27 mouse cellular contexts compared by ENCODE assay signal in the genomic region with DNA sequence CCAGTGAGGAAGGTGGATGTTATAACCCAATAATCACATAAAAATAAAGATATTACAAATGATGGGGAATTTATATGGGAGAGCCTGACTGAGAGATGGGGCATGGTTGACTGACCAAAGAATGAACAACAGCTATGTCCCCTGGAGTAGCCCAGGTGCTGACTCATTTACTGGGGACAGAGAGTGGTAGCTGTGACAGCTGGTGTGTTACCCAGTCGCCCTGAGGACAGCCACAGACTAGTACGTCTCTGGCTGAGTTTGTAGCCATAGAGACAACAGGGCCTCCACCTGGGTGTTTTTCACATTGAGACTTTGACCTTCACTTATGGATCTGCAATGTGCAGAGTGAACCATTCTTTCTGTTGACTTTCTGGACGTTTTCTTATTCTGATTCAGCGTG.
DNase-seq lines count a peak whose midpoint lies in the region; ATAC-seq lines count a peak whose summit lies in the region.
"Had no signal": no experiment of that assay in that cellular context is flagged by ENCODE, and none has a peak within 500 bp of the region (broad histone marks: within the 10 kb centered on the region; RNA-seq: fewer than 3 reads in every experiment).

No protein-coding gene starts in this region.

- no peak for ATAC-seq in heart, embryonic 12.5 days (ENCODE audit: insufficient number of reproducible peaks, low FRiP score)
- no peak for ATAC-seq in kidney, embryonic 15.5 days (replicated peaks; ENCODE audit: low FRiP score)
- ATAC-seq in liver, embryonic 13.5 days (ENCODE audit: low read depth), result peak; percentile 55
- peak; percentile 60; the same call in 1 of the 2 replicates for ATAC-seq in stomach, embryonic 15.5 days (ENCODE audit: insufficient read depth, low FRiP score, low read depth)
- ATAC-seq in forebrain, embryonic 12.5 days (ENCODE audit: low FRiP score), result no peak
- ATAC-seq: forebrain, embryonic 15.5 days; midbrain, embryonic 15.5 days had no signal

- H3K4me3 ChIP-seq in heart, embryonic 12.5 days, result no peak overlapping the region
- H3K4me3 ChIP-seq in kidney, embryonic 15.5 days (replicated peaks), result no peak overlapping the region
- H3K4me3 ChIP-seq in liver, embryonic 13.5 days (replicated peaks), result no peak overlapping the region
- no peak overlapping the region for H3K4me3 ChIP-seq in stomach, embryonic 15.5 days (replicated peaks)
- H3K4me3 ChIP-seq in forebrain, embryonic 12.5 days (replicated peaks), result no peak overlapping the region
- H3K4me3 ChIP-seq: embryonic facial prominence, embryonic 12.5 days; forebrain, embryonic 15.5 days; limb, embryonic 10.5 days; megakaryocyte, embryonic 14.5 days; midbrain, embryonic 15.5 days; neural tube, embryonic 15.5 days had no signal

- no peak overlapping the region for H3K4me2 ChIP-seq in heart, embryonic 12.5 days
- H3K4me2 ChIP-seq in kidney, embryonic 15.5 days, result no peak overlapping the region
- no peak overlapping the region for H3K4me2 ChIP-seq in liver, embryonic 13.5 days
- H3K4me2 ChIP-seq in stomach, embryonic 15.5 days, result no peak overlapping the region
- H3K4me2 ChIP-seq in forebrain, embryonic 12.5 days, result no peak overlapping the region
- H3K4me2 ChIP-seq: embryonic facial prominence, embryonic 12.5 days; forebrain, embryonic 15.5 days; heart, embryonic 11.5 days; hindbrain, embryonic 14.5 days; midbrain, embryonic 15.5 days; neural tube, embryonic 15.5 days had no signal

- H3K9me3 ChIP-seq in heart, embryonic 12.5 days (replicated peaks), result no peaks in the 10 kb centered on the region
- 0 out of 2 replicates have a peak, but pooled peaks cover under 1% of the 10 kb centered on the region for H3K9me3 ChIP-seq in kidney, embryonic 15.5 days (replicated peaks)
- H3K9me3 ChIP-seq in liver, embryonic 13.5 days (replicated peaks), result no peaks in the 10 kb centered on the region
- H3K9me3 ChIP-seq in stomach, embryonic 15.5 days, result no peaks in the 10 kb centered on the region
- H3K9me3 ChIP-seq in forebrain, embryonic 12.5 days, result no peaks in the 10 kb centered on the region
- H3K9me3 ChIP-seq: embryonic facial prominence, embryonic 12.5 days; forebrain, embryonic 15.5 days; G1E; limb, embryonic 10.5 days; midbrain, embryonic 15.5 days; neural tube, embryonic 15.5 days had no signal

- peaks cover 57% of the 10 kb centered on the region for H3K4me1 ChIP-seq in heart, embryonic 12.5 days (replicated peaks)
- peaks cover 10% of the 10 kb centered on the region for H3K4me1 ChIP-seq in kidney, embryonic 15.5 days
- H3K4me1 ChIP-seq in liver, embryonic 13.5 days (replicated peaks), result peaks cover 14% of the 10 kb centered on the region
- peaks cover 8% of the 10 kb centered on the region; the same call in 1 of the 2 replicates for H3K4me1 ChIP-seq in stomach, embryonic 15.5 days
- no peaks in the 10 kb centered on the region for H3K4me1 ChIP-seq in forebrain, embryonic 12.5 days
- H3K4me1 ChIP-seq: embryonic facial prominence, embryonic 12.5 days; forebrain, embryonic 15.5 days; midbrain, embryonic 15.5 days; neural tube, embryonic 15.5 days had no signal

- WGBS in heart, embryonic 12.5 days, result 65% methylated on average over 4 of the region's 4 CpGs
- WGBS in kidney, embryonic 15.5 days, result 60% methylated on average over 4 of the region's 4 CpGs
- 41% methylated on average over 4 of the region's 4 CpGs for WGBS in liver, embryonic 13.5 days (ENCODE audit: insufficient replicate concordance)
- 55% methylated on average over 4 of the region's 4 CpGs for WGBS in stomach, embryonic 15.5 days
- 82% methylated on average over 4 of the region's 4 CpGs for WGBS in forebrain, embryonic 12.5 days

- H3K36me3 ChIP-seq in heart, embryonic 12.5 days, result no peaks in the 10 kb centered on the region
- no peaks in the 10 kb centered on the region for H3K36me3 ChIP-seq in kidney, embryonic 15.5 days
- no peaks in the 10 kb centered on the region for H3K36me3 ChIP-seq in liver, embryonic 13.5 days
- H3K36me3 ChIP-seq in stomach, embryonic 15.5 days, result no peaks in the 10 kb centered on the region
- H3K36me3 ChIP-seq in forebrain, embryonic 12.5 days (replicated peaks), result no peaks in the 10 kb centered on the region
- H3K36me3 ChIP-seq: embryonic facial prominence, embryonic 12.5 days; forebrain, embryonic 15.5 days; G1E; limb, embryonic 10.5 days; midbrain, embryonic 15.5 days; neural tube, embryonic 15.5 days had no signal

- DNase-seq in heart, adult 11 months, result peak; percentile 71
- peak; percentile 6 for DNase-seq in kidney, postnatal 14 days
- no peak for DNase-seq in liver, embryonic 13.5 days
- no peak for DNase-seq in spleen, postnatal 36 days (ENCODE audit: low spot score in 2 of 2)
- DNase-seq: adrenal gland, postnatal 14 days; cerebellum, postnatal 10 days; gastrocnemius, postnatal 36 days; heart, postnatal 36 days; kidney, postnatal 10 days; layer of hippocampus, adult 9-11 months; lung, adult 18-20 months; lung, postnatal 14 days; right cerebral cortex, postnatal 14 days; thymus, postnatal 25 days had no signal

- H3K27ac ChIP-seq in heart, embryonic 12.5 days (ENCODE audit: poor library complexity, severe bottlenecking), result no peak overlapping the region
- H3K27ac ChIP-seq in kidney, embryonic 15.5 days, result no peak overlapping the region
- H3K27ac ChIP-seq in liver, embryonic 13.5 days, result peak overlapping the region; percentile 47; the same call in 1 of the 2 replicates
- no peak overlapping the region for H3K27ac ChIP-seq in stomach, embryonic 15.5 days
- no peak overlapping the region for H3K27ac ChIP-seq in forebrain, embryonic 12.5 days
- H3K27ac ChIP-seq: embryonic facial prominence, embryonic 12.5 days; forebrain, embryonic 15.5 days; hindbrain, embryonic 14.5 days; limb, embryonic 10.5 days; midbrain, embryonic 15.5 days; neural tube, embryonic 15.5 days had no signal

- no peaks in the 10 kb centered on the region for H3K27me3 ChIP-seq in heart, embryonic 12.5 days (replicated peaks)
- no peaks in the 10 kb centered on the region for H3K27me3 ChIP-seq in kidney, embryonic 15.5 days
- no peaks in the 10 kb centered on the region for H3K27me3 ChIP-seq in liver, embryonic 13.5 days
- H3K27me3 ChIP-seq in stomach, embryonic 15.5 days (replicated peaks), result no peaks in the 10 kb centered on the region
- H3K27me3 ChIP-seq in forebrain, embryonic 12.5 days, result no peaks in the 10 kb centered on the region
- H3K27me3 ChIP-seq: embryonic facial prominence, embryonic 12.5 days; forebrain, embryonic 15.5 days; midbrain, embryonic 15.5 days; neural tube, embryonic 15.5 days had no signal

- no peak overlapping the region for H3K9ac ChIP-seq in heart, embryonic 12.5 days
- no peak overlapping the region for H3K9ac ChIP-seq in kidney, embryonic 15.5 days
- no peak overlapping the region for H3K9ac ChIP-seq in liver, embryonic 13.5 days
- no peak overlapping the region for H3K9ac ChIP-seq in stomach, embryonic 15.5 days
- no peak overlapping the region for H3K9ac ChIP-seq in forebrain, embryonic 12.5 days
- H3K9ac ChIP-seq: embryonic facial prominence, embryonic 12.5 days; forebrain, embryonic 15.5 days; hindbrain, embryonic 14.5 days; midbrain, embryonic 15.5 days; neural tube, embryonic 15.5 days had no signal

Comparison
In these comparisons a context has a peak if more than half of its experiments do, and no peak if none do; other contexts are left out.
1. DNase-seq: peak in heart, adult 11 months (single experiment) and kidney, postnatal 14 days (single experiment); none in liver, embryonic 13.5 days (single experiment) and spleen, postnatal 36 days (0 of 2).
2. ATAC-seq: peak in liver, embryonic 13.5 days (single experiment) and stomach, embryonic 15.5 days (single experiment); none in heart, embryonic 12.5 days (single experiment), kidney, embryonic 15.5 days (single experiment) and forebrain, embryonic 12.5 days (single experiment).